Mouse (Mus musculus) hindbrain, postnatal 0 days (tissue): ENCODE data around the gene Bbs9. TPM values are rescaled to one million over a fixed set of nuclear protein-coding genes. Genes with fewer than 3 reads are reported as not detected.

Source experiments
- ATAC-seq: fragments of 200-750 bp; cut with Nextera tagmentation; 2 replicates; pipeline ENCODE4 v1.8.0; 2017; ENCODE audit warnings: mild to moderate bottlenecking, moderate TSS enrichment, moderate library complexity
- DNase-seq: peaks from one replicate; pipeline ENCODE4 v3.0.0-alpha.2; 2015; ENCODE audit warnings: low spot score
- H3K27ac ChIP-seq: fragments of 300-500 bp; sonication (generic); 2 replicates; pipeline ENCODE4 v1.5.1; 2014; ENCODE audit warnings: mild to moderate bottlenecking
- H3K27me3 ChIP-seq: fragments of 300-500 bp; sonication (generic); 2 replicates; pipeline ENCODE4 v1.6.1; 2014; ENCODE audit warnings: low read length, mixed read lengths; ENCODE audit not compliant: insufficient read depth
- H3K36me3 ChIP-seq: fragments of 300-500 bp; sonication (generic); 2 replicates; pipeline ENCODE4 v1.6.1; 2014; ENCODE audit warnings: low read length, mixed read lengths; ENCODE audit not compliant: insufficient read depth
- H3K4me1 ChIP-seq: fragments of 300-500 bp; sonication (generic); 2 replicates; pipeline ENCODE4 v1.6.1; 2014; ENCODE audit warnings: antibody characterized with exemption, low read length, mixed read lengths; ENCODE audit not compliant: insufficient read depth
- H3K4me2 ChIP-seq: fragments of 300-500 bp; sonication (generic); 2 replicates; pipeline ENCODE4 v1.6.1; 2014; ENCODE audit warnings: low read depth, mild to moderate bottlenecking, low read length, moderate library complexity, mixed read lengths
- H3K4me3 ChIP-seq: fragments of 300-500 bp; sonication (generic); 2 replicates; pipeline ENCODE4 v1.5.1; 2014; ENCODE audit warnings: low read length
- H3K9ac ChIP-seq: fragments of 300-500 bp; sonication (generic); replicated peaks from 2 replicates; pipeline ENCODE4 v1.6.1; 2014; ENCODE audit warnings: mild to moderate bottlenecking, low read length, moderate library complexity, mixed read lengths
- H3K9me3 ChIP-seq: fragments of 300-500 bp; sonication (generic); 2 replicates; pipeline ENCODE4 v1.6.1; 2016; ENCODE audit warnings: low read length, mixed read lengths
- CTCF ChIP-seq: IDR thresholded peaks from 2 replicates; pipeline ENCODE4 v1.5.1; 2016; ENCODE audit warnings: antibody characterized with exemption, control low read depth, low read depth
- whole genome bisulfite sequencing: fragments of 180-500 bp; shearing (Covaris S2); extraction: QIAGEN DNeasy Blood & Tissue Kit; methylation state at CpG from one replicate; pipeline ENCODE4 v1.1.7; 2014; 5-methylcytosine and 5-hydroxymethylcytosine counted together
- polyA plus RNA-seq: library from polyadenylated mRNA; unstranded; fragments of >200 nt; fragmentation: Nextera tagmentation; extraction: Ambion mirVana; gene quantifications from 2 replicates; pipeline ENCODE4 v1.2.1, GENCODE M21; 2015
- total RNA-seq: library from RNA; depleted of rRNA; stranded (reverse); fragments of >200 nt; gene quantifications from 2 replicates; pipeline ENCODE4 v1.2.3, GENCODE M21; 2014

Gene Bbs9
- total and polyA plus RNA-seq, 2 experiments from 2014 or later = 15.2 to 27.5 TPM

GRCm38 (mm10) chr9:22786006-22786405 lies 310.5 kb downstream of the Bbs9 start:
- H3K4me3 ChIP-seq = no peak overlapping the region
- TF ChIP-seq CTCF = no peak
- no peak overlapping the region for H3K9ac ChIP-seq
- H3K27me3 ChIP-seq = no peaks in the 10 kb centered on the region
- no peaks in the 10 kb centered on the region for H3K9me3 ChIP-seq
- H3K27ac ChIP-seq = no peak overlapping the region
- H3K4me2 ChIP-seq = no peak overlapping the region
- ATAC-seq (no peak), DNase-seq (no peak)
- WGBS = 90% methylated on average over 4 of the region's 4 CpGs
- H3K4me1 ChIP-seq = no peaks in the 10 kb centered on the region
- H3K36me3 ChIP-seq = no peaks in the 10 kb centered on the region

- no peaks in the 10 kb centered on the region for H3K9me3 ChIP-seq
- 92% methylated on average over 4 of the region's 4 CpGs for WGBS
- H3K4me3 ChIP-seq = no peak overlapping the region
- no peak for TF ChIP-seq CTCF
- no peak overlapping the region for H3K27ac ChIP-seq
- H3K4me2 ChIP-seq = no peak overlapping the region
- DNase-seq (no peak), ATAC-seq (no peak)
- no peaks in the 10 kb centered on the region for H3K36me3 ChIP-seq
- no peaks in the 10 kb centered on the region for H3K27me3 ChIP-seq
- no peak overlapping the region for H3K9ac ChIP-seq
- no peaks in the 10 kb centered on the region for H3K4me1 ChIP-seq
These were observed 312.9 kb downstream of the Bbs9 start for GRCm38 (mm10) chr9:22788423-22788822.

GRCm38 (mm10) chr9:22788850-22789249 lies 313.3 kb downstream of the Bbs9 start:
- WGBS = 89% methylated on average over 4 of the region's 4 CpGs
- DNase-seq (no peak), ATAC-seq (no peak)
- TF ChIP-seq CTCF = no peak
- Histone ChIP-seq H3K4me3 (no peak overlapping the region), H3K9me3 (no peaks in the 10 kb centered on the region), H3K27ac (no peak overlapping the region), H3K4me1 (no peaks in the 10 kb centered on the region), H3K36me3 (no peaks in the 10 kb centered on the region), H3K9ac (no peak overlapping the region), H3K4me2 (no peak overlapping the region), H3K27me3 (no peaks in the 10 kb centered on the region)

- Histone ChIP-seq H3K4me1 (no peaks in the 10 kb centered on the region), H3K36me3 (no peaks in the 10 kb centered on the region), H3K9ac (no peak overlapping the region), H3K9me3 (no peaks in the 10 kb centered on the region), H3K4me2 (no peak overlapping the region), H3K4me3 (no peak overlapping the region), H3K27me3 (no peaks in the 10 kb centered on the region), H3K27ac (no peak overlapping the region)
- ATAC-seq (no peak), DNase-seq (no peak)
- 74% methylated on average over 9 of the region's 9 CpGs for WGBS
- TF ChIP-seq CTCF = no peak
These were observed 314.1 kb downstream of the Bbs9 start for GRCm38 (mm10) chr9:22789380-22790168.

- ATAC-seq = no peak
- no peaks in the 10 kb centered on the region for H3K4me1 ChIP-seq
- H3K4me2 ChIP-seq = no peak overlapping the region
- H3K9ac ChIP-seq = no peak overlapping the region
- DNase-seq = no peak
- no peak overlapping the region for H3K27ac ChIP-seq
- no peaks in the 10 kb centered on the region for H3K36me3 ChIP-seq
- 95% methylated on average over 5 of the region's 5 CpGs for WGBS
- no peak for TF ChIP-seq CTCF
- no peaks in the 10 kb centered on the region for H3K27me3 ChIP-seq
- H3K9me3 ChIP-seq = no peaks in the 10 kb centered on the region
- H3K4me3 ChIP-seq = no peak overlapping the region
These were observed 315.7 kb downstream of the Bbs9 start for GRCm38 (mm10) chr9:22791208-22791607.

- Histone ChIP-seq H3K27ac (no peak overlapping the region), H3K36me3 (no peaks in the 10 kb centered on the region), H3K9me3 (no peaks in the 10 kb centered on the region), H3K4me2 (no peak overlapping the region), H3K9ac (no peak overlapping the region), H3K4me3 (no peak overlapping the region), H3K4me1 (no peaks in the 10 kb centered on the region), H3K27me3 (no peaks in the 10 kb centered on the region)
- ATAC-seq (no peak), DNase-seq (no peak)
- no peak for TF ChIP-seq CTCF
- WGBS = 82% methylated on average over 9 of the region's 9 CpGs
These were observed 316.2 kb downstream of the Bbs9 start for GRCm38 (mm10) chr9:22791750-22792149.

GRCm38 (mm10) chr9:22793698-22794097 lies 318.2 kb downstream of the Bbs9 start:
- H3K36me3 ChIP-seq = no peaks in the 10 kb centered on the region
- H3K4me1 ChIP-seq = no peaks in the 10 kb centered on the region
- H3K9ac ChIP-seq = no peak overlapping the region
- TF ChIP-seq CTCF = no peak
- no peaks in the 10 kb centered on the region for H3K27me3 ChIP-seq
- H3K9me3 ChIP-seq = no peaks in the 10 kb centered on the region
- 83% methylated on average over 7 of the region's 7 CpGs for WGBS
- ATAC-seq (no peak), DNase-seq (no peak)
- H3K4me3 ChIP-seq = no peak overlapping the region
- H3K27ac ChIP-seq = no peak overlapping the region
- H3K4me2 ChIP-seq = no peak overlapping the region
